Mouse (Mus musculus) frontal cortex, adult (tissue): ENCODE measurements around the gene Shisa5.

Experiments used
- ATAC-seq: cut with Nextera tagmentation; 2 replicates; pipeline ENCODE4 v1.9.2; 2017; ENCODE audit warnings: mild to moderate bottlenecking, moderate library complexity, mixed read lengths; ENCODE audit not compliant: low TSS enrichment

Shisa5 gene

DNA sequence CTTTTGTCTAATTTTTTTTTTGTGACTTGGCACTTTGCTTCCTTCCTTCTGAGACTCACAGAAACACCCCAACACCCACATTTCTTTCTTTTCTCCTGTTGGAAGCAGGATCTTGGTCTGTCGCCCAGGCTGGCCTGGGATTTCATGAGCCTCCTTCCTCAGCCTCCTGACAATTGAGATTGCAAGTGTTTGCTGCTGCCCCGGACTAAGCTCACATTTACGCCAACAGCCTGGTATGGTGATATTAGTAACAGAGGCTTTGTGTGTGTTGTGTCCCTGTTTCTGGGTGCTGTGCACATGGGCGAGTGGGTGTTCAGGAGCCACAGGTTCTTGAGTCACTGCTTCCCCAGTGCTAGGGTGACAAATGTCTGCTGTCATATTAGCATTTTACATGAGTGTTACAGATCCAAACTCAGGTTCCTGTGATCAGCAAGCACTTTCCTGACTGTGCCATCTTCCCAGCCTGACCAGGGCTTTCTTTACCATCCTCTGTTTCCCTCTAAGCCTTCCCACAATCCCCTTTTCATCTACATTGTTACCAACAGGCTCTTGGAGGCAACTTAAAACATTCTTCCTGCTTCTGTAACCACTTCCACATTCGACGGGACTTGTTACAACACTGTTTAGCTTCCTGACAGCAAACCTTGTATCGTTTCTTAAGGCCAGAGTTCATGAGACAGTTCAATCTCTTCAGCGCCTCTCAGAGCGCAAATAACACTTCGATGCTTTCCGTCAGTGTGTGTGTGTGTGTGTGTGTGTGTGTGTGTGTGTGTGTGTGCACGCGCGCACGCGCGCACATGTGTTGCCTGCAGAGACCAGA, 15.3 kb upstream of the Shisa5 start:
- peak; percentile 86 for ATAC-seq

DNA sequence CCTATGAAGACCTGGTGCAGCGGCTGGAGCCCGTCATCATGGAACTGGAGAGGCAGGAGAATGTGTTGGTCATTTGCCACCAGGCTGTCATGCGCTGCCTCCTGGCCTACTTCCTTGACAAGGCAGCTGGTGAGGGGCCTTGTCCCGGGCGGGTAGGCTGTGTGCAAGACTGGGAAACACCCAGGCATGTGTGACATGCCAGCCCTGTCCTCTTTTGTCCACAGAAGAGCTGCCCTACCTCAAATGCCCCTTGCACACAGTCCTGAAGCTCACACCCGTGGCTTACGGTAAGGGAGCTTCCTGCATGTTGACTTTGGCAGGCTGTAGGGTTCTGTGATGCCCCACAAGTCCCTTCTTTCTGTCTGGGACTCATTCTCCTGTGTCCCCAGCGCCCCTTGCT, 10.8 kb upstream of the Shisa5 start:
- no peak for ATAC-seq

DNA sequence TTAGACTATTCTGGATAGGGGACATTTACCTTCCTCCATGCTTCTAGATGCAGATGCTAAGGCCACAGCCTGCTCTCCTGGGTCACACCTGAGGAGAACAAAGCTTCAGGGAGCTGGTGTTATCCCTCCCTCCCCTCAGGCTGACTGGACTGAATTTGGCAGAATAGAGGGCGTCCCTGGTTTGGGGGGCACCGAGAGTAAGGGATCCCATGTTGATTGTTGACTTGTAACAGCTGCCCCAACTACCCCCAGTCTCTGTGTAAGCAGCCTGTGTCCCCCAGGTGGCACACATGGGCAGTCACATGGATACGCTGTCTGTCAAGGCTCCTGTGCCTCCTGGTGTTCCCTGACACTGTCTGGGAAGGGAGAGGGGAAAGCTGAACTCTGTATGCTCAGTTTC, 9.9 kb upstream of the Shisa5 start:
- ATAC-seq = no peak

DNA sequence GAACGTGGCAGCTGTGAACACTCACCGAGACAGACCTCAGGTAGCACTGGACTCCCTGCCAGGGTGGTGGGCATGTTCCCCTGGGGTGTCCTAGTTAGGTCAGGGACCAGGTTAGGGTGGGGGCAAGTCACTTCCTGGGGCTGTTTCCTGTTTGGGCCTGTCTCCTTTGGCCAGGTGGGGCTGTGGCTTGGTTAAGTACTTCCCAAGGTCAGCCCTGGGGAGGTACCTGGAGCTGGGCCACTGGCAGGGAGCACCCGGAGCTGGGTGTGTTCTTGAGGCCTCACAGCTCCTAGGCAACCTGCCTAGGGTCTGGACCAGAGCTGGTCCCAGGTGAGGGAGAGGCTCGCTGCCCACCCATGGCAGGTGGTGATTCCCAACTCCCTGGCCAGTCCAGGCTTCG, 9.4 kb upstream of the Shisa5 start:
- no peak for ATAC-seq

DNA sequence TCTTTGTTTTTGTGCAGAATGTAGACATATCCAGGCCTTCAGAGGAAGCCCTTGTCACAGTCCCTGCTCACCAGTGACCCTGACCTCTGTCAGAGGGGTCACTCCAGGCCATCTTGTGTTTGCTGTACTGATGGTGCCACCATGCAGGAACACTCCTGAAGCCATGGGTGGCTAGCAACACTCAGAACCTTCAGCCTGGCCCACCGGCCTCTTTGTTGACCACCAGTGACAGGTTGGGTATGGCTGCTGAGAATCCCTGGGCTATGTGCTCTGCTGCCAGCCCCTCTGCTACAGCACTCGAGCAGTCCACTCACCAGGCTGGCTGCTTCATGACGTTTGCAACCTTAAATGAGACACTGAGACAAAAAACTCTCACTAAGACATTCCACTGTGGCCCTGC, 8.1 kb upstream of the Shisa5 start:
- ATAC-seq = no peak

DNA sequence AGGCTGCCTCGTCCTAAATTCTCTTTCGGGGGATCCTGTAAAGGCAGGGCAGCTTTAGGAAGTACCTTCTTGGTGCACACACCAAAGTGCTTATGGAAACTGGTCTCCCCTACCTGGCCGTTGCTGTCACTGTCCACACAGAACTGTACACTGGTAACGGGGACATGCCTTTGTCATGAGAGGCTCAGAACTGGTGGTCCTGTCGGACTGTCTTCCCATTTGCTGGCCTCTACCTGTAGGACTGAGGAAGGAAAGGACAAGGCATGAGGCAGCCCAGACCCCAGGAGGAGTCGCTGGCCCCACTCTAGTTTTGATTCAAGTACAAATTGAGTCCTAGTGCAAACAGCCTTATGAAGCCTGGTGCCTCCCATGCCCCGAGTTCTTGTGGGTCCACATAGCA, 7.4 kb upstream of the Shisa5 start:
- ATAC-seq = no peak

DNA sequence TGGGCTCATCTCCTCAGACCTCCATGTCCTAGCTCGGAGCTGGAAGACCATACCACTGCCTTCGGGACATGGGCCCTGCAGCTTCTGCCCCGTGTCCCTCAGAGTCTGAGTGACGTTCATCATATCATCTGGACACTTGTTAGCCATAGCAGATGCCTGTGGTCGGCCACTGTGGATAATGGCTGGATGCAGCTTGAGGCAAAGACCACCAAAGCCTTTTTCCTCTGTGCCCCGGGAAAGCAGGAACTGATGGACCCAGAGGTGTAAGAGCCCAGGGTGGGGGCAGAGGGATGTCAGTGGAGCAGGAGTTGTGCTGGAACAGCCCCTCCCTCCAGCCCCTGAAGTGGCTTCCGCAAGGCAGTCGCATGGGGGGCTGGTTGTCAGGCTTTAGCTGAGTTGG, 6.7 kb upstream of the Shisa5 start:
- no peak for ATAC-seq

DNA sequence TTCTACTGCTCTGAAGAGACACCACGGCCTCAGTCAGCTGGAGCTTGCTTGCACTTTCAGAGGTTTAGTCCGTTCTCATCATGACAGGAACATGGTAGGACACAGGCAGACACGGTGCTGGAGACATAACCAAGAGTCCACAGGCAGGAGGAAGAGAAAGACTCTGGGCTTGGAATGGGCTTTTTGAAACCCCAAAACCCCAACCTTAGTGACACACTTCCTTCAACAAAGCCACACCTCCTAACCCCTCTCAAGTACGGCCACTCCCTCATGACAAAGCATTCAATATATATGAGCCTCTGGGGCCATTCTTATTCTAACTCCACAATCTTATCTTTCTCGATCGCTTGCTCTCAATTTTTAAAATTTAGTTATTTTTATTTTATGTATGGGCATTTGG, 5.9 kb upstream of the Shisa5 start:
- no peak for ATAC-seq

DNA sequence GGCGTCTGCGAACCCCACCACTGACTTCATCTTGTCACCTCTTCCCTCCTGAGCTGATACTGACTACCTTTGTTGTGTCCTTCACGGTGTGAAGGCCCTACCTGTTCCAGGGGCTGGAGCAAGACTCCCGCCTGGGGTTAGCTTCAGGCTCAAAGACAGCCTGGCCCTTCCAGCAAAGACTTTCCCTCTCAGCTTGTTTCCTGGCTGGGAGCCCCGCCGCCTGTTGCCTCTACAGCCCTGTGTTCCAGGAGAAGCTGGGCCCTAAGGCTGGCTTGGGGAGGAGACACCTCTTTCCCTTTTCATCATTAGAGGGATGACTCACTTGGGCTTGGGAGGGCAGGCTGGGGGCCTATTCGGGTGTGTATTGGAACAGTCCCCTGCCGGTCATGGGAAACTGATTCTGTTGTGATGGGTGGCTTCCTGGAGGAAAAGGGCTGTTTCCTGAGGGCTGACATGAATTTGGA, 568 bp downstream of the Shisa5 start:
- no peak for ATAC-seq

DNA sequence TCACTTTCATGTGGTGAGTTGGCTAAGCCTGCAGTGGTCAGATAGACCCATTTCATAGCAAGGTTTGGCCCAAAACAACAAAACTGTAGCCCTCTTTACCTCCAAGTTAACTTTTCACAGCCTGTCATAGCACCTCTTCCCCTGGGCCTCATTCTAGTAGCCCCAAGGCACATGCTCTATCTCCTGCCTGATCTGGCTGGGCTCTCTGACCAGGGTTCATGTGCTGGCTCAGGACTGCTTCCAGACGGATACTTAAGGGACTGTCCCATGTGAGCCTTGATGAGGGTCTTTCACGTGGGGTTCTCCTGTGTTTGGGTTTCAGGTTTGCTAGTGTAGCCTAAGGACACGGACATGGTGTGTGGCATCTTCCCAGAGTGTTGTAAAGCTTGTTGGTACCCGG, 1.3 kb downstream of the Shisa5 start:
- no peak for ATAC-seq

DNA sequence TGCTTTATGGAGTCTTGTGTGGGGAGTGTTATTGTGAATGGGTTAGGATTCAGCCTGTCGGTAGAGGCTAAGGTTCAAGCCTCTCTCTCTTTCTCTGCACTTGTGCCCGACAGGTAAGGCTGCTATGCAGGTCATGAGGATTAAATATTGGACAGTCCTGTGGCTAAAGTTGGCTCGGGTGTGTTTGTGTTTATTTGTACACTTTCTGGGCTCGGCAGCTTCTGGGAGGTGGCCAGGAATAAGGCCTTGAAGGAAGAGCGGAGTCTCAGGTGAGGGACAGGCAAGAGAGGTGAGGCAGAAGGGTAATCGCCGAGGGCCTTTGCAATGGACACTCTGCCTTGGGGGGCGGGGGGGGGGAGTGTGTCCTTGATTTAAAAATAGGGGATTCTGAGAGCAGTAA, 1.9 kb downstream of the Shisa5 start:
- ATAC-seq = no peak

DNA sequence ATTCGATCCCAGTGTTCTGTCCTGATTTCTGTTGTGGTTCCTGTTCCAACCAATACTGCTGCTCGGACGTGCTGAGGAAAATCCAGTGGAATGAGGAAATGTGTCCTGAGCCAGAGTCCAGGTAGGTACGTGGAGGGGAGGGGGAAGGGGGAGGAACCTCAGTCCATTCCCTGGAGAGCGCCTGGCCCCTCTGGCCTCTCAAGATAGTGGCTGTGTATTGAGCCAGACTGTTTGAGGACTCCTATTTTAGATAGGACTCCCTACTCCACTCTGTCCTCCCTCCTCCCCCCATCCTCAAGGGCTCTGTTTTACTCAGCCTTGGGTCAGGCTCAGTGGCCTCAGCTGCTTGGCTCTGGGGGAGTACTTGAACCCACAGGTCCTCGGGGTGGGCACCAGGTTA, 2.5 kb downstream of the Shisa5 start:
- ATAC-seq = no peak

DNA sequence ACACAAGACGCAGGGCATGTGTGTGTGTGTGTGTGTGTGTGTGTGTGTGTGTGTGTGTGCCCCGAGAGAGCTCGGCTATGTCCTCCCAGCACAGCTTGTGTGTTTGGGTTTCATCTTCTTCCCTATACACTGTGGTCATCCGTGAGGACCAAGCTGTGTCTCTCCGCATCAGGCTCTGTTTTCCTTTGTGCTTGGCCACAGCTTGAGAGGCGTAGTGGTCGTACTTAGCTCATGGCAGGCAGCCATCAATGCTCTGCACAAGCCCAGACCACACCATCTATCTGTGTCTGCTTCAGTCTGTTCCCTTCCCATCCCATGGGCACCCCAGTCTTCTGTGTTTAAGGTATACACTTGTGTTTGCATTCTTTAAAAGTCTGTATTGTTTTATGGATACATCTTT, 3.0 kb downstream of the Shisa5 start:
- ATAC-seq = no peak

DNA sequence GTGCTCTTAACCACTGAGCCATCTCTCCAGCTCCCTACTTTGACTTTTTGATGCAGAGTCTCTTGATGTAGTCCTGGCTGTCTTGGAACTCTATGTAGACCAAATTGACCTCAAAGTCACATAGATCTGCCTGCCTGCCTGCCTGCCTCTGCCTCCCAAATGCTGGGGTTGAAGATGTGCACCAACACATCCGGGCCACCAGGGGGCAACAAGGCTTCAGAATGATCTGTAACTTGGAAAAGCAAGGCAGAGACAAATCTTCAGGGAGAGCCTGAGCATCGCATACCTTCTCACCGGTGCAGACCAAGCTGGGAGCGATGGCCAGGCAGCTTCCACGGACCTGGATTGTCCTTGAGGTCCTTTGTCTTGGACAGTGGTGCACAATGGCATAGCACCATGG, 7.9 kb downstream of the Shisa5 start:
- peak; percentile 34; the same call in 1 of the 2 replicates for ATAC-seq

DNA sequence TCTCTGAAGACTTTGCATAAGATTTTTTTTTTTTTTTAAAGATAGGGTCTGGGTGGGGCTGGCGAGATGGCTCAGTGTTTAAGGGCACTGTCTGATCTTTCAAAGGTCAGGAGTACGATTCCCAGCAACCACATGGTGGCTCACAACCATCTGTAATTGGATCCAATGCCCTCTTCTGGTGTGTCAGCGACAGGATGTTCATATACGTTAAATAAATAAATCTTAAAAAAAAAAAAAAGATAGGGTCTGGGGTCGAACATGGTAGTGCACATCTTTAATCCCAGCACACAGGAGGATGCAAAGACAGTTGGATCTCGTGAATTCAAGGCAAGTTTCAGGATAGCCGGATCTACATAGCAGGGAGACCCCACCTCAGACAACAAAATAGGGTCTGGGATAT, 11.0 kb downstream of the Shisa5 start:
- no peak for ATAC-seq

DNA sequence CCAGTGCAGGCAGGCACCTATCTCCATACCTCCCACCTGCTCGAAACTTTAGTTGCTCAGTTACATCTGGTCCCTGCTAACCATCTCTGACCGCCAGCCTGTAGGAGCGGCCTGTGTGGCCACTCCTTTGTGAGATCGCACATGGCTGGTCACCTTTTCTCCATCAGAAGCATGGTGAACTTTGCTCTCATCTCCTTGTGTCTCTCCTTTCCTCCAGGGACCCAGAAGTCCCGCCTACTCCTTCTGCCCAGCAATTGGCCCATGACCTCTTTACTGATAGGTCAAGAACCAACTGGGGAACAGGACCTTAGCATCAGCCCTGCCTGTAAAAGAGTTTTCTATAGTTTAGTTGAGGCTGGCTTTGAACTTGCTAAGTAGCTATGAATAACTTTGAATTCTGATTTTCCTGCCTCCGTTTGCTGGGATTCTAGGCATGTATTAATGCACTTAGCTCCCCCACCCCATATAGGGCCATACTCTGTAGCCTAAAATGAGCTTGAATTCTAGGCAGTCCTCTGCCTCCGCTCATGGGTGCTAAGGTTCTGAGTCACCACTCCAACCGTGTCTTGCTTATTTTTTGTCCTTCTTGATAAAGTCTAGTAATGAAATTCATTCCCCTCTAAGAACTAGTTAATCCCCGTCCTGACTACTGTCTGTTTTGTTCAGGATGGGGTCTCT, 11.8 kb downstream of the Shisa5 start:
- no peak for ATAC-seq

DNA sequence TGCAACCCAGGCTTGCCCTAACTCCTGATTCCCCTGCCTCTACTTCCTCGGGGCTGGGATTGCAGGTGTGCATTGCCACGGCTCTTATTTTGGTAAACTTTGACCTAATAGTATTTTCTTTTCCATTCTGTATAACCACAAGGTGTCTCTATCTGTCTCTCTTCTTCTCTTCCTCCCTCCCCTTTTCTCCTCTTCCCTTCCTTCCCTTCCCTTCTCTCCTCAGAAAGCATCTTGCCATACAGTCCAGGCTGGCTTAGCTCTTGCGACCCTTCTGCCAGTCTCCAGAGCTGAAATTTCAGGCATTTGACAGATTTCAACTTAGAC, 12.3 kb downstream of the Shisa5 start:
- no peak for ATAC-seq

DNA sequence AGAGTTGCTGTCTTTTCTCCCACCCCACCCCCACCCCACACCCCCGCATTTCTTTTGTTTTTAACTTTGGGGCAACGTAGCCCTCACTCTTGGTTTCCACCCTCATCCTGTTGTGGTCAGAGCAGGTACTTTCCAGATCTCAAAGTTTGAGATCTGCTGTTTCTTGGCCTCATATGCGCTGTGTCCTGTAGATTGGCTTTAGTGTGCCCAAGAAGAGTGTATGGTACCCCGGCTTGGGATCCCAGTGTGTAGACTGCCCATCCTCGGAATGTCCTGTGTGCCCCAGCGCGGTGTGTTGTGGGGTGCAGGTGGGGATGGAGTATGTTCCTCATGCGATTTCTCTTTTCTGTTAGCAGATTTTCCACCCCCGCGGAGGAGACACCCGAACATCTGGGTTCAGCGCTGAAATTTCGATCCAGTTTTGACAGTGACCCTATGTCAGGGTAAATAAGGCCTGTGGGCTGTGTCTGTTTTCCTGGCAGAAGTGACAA, 12.7 kb downstream of the Shisa5 start:
- no peak for ATAC-seq

DNA sequence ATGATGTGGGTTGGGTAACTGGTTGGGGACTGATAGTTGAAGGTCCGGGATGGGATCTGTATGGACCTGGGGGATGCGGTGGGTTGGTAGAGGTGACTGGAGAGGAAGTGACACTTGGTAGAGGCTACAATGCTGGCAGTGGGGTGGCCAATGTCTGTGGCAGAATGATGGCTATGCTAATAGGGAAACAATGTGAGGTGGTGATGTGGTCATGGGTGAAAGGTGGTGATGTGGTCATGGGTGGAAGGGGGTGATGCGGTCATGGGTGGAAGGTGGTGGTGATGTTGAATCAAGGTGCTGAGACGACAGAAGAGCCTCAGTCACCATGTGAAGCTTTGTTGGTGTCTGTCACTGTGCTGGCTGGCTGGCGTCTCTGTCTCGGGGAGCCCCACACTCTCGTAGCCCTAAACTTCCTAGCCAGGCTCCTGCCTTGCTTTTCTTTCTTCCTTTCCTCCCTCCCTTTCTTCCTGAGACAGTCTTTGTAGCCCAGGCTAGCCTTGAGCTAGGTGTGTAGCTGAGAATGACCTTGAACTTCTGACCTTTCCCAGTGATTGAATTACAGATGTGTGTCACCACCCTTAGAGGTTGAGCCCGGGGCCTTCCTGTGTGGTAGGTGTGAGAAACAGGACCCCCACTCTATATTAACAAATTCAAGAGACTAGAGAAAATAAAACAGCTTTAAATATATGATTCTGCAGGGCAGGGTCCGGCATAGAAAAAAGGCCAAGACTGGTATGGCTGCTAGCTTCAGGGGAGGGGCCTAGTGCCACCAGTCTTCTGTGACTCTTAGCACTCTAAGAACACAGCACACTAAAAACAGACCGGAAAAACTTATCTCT, 13.5 kb downstream of the Shisa5 start:
- no peak for ATAC-seq

DNA sequence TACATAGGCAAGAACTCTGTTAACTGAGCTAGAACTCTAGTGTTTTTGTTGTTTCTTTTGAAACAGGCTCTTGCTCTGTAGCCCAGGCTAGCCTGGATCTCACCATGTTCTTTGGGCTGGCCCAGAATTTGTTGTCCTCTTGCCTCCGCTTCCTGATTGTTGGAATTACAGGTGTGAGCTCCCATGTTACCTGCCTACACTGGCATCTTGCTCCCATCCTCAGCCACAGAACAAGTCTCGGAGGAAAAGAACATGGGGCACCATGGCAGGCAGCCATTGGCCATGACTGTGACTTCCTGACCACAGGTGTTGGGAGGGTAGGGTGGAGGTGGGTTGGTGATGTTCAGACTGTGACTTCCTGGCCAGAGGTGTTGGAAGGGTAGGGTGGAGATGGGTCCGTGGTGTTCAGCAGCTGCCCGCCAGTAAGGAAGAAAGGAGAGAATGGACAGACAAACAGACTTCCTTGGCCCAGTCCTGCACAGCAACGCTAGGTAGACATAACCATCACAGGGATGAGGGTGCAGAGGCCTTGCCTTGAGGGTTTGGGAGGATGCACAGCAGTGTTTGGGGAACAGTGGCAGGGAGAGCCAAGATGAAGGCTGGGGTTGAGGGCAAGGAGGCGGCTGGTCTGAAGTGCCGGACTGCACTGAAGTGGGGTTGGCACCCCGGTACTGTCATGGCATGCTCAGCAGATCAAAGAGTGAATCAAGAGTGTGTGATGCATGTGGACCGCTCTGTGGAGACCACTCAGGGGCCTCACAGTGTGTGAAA, 14.3 kb downstream of the Shisa5 start:
- ATAC-seq = no peak

DNA sequence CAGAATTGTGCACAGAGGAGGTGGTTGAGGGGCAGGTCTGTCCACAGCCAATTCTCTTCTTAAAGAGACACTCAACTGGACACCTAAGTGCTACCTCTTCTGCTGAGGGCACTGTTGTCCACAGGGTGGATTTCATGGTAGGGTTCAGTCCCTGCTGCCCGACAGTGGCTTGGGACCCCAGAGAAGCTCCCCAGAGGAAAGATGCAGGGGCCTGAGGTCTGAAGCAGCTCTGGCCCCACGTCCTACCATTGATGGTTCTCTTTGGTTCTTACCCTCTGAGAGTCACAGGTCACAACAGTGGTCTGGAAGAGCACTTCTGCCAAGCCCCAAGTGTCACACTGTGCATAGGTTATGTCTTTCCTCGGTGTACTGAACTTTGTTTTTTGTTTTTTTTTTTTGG, 15.0 kb downstream of the Shisa5 start:
- no peak for ATAC-seq

DNA sequence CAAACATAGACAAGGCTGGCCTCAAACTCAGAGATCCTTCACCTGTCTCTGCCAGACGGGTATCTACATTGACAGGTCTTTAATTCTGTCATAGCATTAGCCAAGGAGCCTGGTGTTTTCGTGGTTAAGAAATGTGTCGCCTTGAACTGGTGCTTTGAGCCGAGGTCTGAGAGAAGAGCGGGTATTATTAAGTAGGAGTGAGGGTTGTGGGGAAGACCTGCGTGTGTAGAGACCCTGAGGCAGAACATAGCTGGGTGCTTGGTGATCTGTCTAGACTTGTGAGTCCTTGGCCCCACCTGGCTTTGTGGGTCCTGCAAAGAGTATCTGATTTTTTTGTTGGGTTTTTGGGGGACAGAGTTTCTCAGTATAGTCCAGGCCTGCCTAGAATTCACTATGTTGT, 15.5 kb downstream of the Shisa5 start:
- no peak for ATAC-seq
